Mouse (Mus musculus) midbrain, embryonic 11.5 days (tissue): ENCODE data around the gene Hmbs. TPM values are rescaled to one million over a fixed set of nuclear protein-coding genes. Genes with fewer than 3 reads are reported as not detected.
A peak's percentile ranks its signal among the peaks of the same experiment; 100 is the strongest.
"Not testable (repeated sequence)": the region's sequence is repeated elsewhere in the genome, so short reads cannot be mapped to it uniquely, and the experiment has no call there.

Experiments
- ATAC-seq: fragments of 200-750 bp; cut with Nextera tagmentation; 2 replicates; pipeline ENCODE4 v1.8.0; 2017; ENCODE audit warnings: moderate TSS enrichment, moderate library complexity; ENCODE audit not compliant: low FRiP score
- DNase-seq: peaks from one replicate; pipeline ENCODE4 v3.0.0; 2015; ENCODE audit warnings: low spot score; ENCODE audit errors: missing footprints
- H3K27ac ChIP-seq: fragments of 300-500 bp; sonication (generic); 2 replicates; pipeline ENCODE4 v1.5.1; 2014; ENCODE audit warnings: low read depth, low read length
- H3K27me3 ChIP-seq: fragments of 300-500 bp; sonication (generic); 2 replicates; pipeline ENCODE4 v1.6.1; 2014; ENCODE audit warnings: mild to moderate bottlenecking, low read length, moderate library complexity, mixed read lengths; ENCODE audit not compliant: control insufficient read depth, insufficient read depth
- H3K36me3 ChIP-seq: fragments of 300-500 bp; sonication (generic); 2 replicates; pipeline ENCODE4 v1.6.1; 2014; ENCODE audit warnings: mild to moderate bottlenecking, low read length, moderate library complexity, mixed read lengths; ENCODE audit not compliant: control insufficient read depth, insufficient read depth
- H3K4me1 ChIP-seq: fragments of 300-500 bp; sonication (generic); 2 replicates; pipeline ENCODE4 v1.6.1; 2014; ENCODE audit warnings: low read length; ENCODE audit not compliant: control insufficient read depth, insufficient read depth
- H3K4me2 ChIP-seq: fragments of 300-500 bp; sonication (generic); 2 replicates; pipeline ENCODE4 v1.6.1; 2014; ENCODE audit warnings: mild to moderate bottlenecking, moderate library complexity
- H3K4me3 ChIP-seq: fragments of 300-500 bp; sonication (generic); 2 replicates; pipeline ENCODE4 v1.5.1; 2014; ENCODE audit warnings: low read depth, low read length
- H3K9ac ChIP-seq: fragments of 300-500 bp; sonication (generic); 2 replicates; pipeline ENCODE4 v1.6.1; 2014; ENCODE audit warnings: low read length
- H3K9me3 ChIP-seq: fragments of 300-500 bp; sonication (generic); 2 replicates; pipeline ENCODE4 v1.6.1; 2016; ENCODE audit warnings: low read length; ENCODE audit not compliant: control insufficient read depth
- WGBS: fragments of 180-500 bp; shearing (Covaris S2); extraction: QIAGEN DNeasy Blood & Tissue Kit; methylation state at CpG from one replicate; pipeline ENCODE4 v1.1.7; 2014; 5-methylcytosine and 5-hydroxymethylcytosine counted together
- polyA plus RNA-seq: library from polyadenylated mRNA; unstranded; fragments of >200 nt; fragmentation: Nextera tagmentation; extraction: Ambion mirVana; gene quantifications from 2 replicates; pipeline ENCODE4 v1.2.1, GENCODE M21; 2014

Hmbs gene
- polyA plus RNA-seq, 1 experiment from 2014 or later = 147 TPM

- WGBS = 85% methylated on average over 5 of the region's 5 CpGs
- Histone ChIP-seq H3K36me3 (peaks cover 9% of the 10 kb centered on the region), H3K4me2 (no peak overlapping the region), H3K9ac (no peak overlapping the region), H3K9me3 (0 out of 2 replicates have a peak, but pooled peaks cover 3% of the 10 kb centered on the region), H3K4me1 (peaks cover 17% of the 10 kb centered on the region), H3K4me3 (no peak overlapping the region), H3K27me3 (no peaks in the 10 kb centered on the region), H3K27ac (no peak overlapping the region)
- DNase-seq (no peak), ATAC-seq (no peak)
Measured at GRCm38 (mm10) chr9:44338574-44338973, 5.5 kb downstream of the Hmbs start.

DNA sequence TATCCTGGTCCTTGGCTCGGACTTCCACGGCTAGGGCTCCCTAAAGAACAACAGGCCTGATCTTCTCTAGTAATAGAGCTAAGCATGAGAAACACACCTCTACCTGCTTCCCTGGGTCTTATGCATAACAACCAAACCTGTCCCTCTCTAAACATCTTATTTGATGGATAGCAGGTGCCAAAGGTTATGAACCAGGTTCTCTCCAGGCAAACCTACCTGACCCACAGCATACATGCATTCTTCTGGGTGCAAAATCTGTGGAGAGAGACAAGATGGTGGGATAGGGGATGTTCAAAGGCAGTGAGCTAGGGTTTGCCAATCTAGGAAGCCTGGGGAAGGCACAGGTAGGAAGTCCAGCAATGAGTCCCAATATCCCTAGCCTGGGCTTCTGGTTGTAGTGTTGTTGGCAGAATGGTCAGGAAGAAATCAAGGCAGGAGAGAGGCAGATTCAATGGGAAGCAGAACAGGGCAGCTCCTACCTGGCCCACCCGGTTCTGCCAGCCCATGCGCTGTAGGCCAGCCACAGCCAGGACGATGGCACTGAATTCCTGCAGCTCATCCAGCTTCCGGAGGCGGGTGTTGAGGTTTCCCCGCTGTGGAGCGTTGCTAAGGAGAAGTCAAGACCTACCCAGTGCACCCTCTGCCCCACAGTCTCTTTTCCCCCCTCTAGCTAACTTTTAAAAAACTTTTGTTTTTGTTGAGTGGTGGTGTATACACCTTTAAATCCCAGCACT lies 6.4 kb downstream of the Hmbs start:
- peaks cover 19% of the 10 kb centered on the region for H3K36me3 ChIP-seq
- H3K27ac ChIP-seq = no peak overlapping the region
- peaks cover 11% of the 10 kb centered on the region for H3K4me1 ChIP-seq
- H3K9ac ChIP-seq = no peak overlapping the region
- H3K27me3 ChIP-seq = no peaks in the 10 kb centered on the region
- 0 out of 2 replicates have a peak, but pooled peaks cover 3% of the 10 kb centered on the region for H3K9me3 ChIP-seq
- H3K4me2 ChIP-seq = peak overlapping the region; percentile 77
- no peak for ATAC-seq
- peak overlapping the region; percentile 65 for H3K4me3 ChIP-seq
- DNase-seq = peak; percentile 89
- WGBS = 67% methylated on average over 9 of the region's 9 CpGs

DNA sequence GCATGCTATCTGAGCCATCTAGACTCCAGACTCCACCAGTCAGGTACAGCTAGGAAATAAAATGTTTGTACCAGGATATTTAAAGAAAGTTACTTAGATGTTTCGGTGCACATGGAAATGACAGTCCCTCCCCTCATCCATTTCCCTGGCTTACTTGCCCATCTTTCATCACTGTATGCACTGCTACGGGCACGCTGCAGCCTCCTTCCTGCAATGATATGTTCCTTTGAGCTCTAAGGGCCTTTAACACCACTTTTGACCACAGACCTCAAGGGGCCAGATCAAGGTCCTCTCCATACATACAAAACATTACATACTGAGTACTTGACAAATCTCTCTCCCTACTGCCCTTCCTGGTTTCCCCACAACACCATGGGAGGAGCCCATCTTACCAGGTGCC lies 7.1 kb downstream of the Hmbs start:
- H3K36me3 ChIP-seq = peaks cover 23% of the 10 kb centered on the region
- peak; percentile 84 for DNase-seq
- peaks cover 11% of the 10 kb centered on the region for H3K4me1 ChIP-seq
- no peaks in the 10 kb centered on the region for H3K27me3 ChIP-seq
- no peak for ATAC-seq
- H3K4me3 ChIP-seq = peak overlapping the region; percentile 65
- 83% methylated on average over 3 of the region's 3 CpGs for WGBS
- peak overlapping the region; percentile 77 for H3K4me2 ChIP-seq
- H3K9me3 ChIP-seq = 0 out of 2 replicates have a peak, but pooled peaks cover 3% of the 10 kb centered on the region
- peak overlapping the region; percentile 89; the same call in 1 of the 2 replicates for H3K9ac ChIP-seq
- H3K27ac ChIP-seq = no peak overlapping the region

DNA sequence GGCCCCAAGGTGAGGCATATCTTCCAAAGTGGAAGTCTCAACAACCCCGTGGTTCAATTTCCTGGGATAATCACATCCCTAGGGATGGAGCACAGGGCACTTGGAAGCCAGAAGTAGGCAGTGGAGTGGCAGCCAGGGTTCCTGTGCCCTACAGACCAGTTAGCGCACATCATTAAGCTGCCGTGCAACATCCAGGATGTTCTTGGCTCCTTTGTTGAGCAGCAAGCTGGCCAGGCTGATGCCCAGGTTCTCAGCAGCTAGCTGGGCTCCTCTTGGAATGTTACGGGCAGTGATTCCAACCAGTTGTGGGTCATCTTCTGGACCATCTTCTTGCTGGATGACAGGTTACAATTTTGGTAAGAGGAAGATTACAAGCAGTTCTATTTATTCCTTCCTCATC lies 7.5 kb downstream of the Hmbs start:
- H3K4me1 ChIP-seq = peaks cover 11% of the 10 kb centered on the region

DNA sequence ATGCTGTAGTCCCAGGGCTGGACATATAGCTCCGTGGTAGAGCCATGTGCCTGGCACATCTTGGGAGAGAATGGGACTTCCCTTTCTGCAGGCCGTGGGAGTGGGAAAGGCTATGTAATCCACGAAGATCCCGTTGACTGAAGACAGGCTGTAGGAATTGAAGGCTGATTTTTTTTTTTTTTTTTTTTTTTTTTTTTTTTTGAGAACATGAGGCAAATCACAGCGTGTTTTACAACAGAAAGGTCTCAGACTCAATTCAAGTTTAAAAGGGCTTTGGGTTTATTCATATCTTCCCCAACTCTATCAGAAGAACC lies 8.0 kb downstream of the Hmbs start:
- under 1% methylated on average over 5 of the region's 5 CpGs for WGBS
- Histone ChIP-seq H3K4me3 (peak overlapping the region; percentile 65), H3K4me2 (peak overlapping the region; percentile 77), H3K27me3 (no peaks in the 10 kb centered on the region), H3K9ac (peak overlapping the region; percentile 89), H3K27ac (peak overlapping the region; percentile 95; the same call in 1 of the 2 replicates), H3K4me1 (peaks cover 11% of the 10 kb centered on the region), H3K36me3 (peaks cover 25% of the 10 kb centered on the region), H3K9me3 (0 out of 2 replicates have a peak, but pooled peaks cover 3% of the 10 kb centered on the region)
- ATAC-seq (no peak), DNase-seq (no peak)

More for the DNA sequence above, 7.5 kb downstream of the Hmbs start:
- H3K27me3 ChIP-seq, ATAC-seq, H3K27ac ChIP-seq, H3K9me3 ChIP-seq: not testable (repeated sequence)
- H3K4me3 ChIP-seq = peak overlapping the region; percentile 65
- 37% methylated on average over 4 of the region's 4 CpGs for WGBS
- H3K9ac ChIP-seq = peak overlapping the region; percentile 89
- peak overlapping the region; percentile 77 for H3K4me2 ChIP-seq
- DNase-seq = peak; percentile 81
- H3K36me3 ChIP-seq = peaks cover 25% of the 10 kb centered on the region

DNA sequence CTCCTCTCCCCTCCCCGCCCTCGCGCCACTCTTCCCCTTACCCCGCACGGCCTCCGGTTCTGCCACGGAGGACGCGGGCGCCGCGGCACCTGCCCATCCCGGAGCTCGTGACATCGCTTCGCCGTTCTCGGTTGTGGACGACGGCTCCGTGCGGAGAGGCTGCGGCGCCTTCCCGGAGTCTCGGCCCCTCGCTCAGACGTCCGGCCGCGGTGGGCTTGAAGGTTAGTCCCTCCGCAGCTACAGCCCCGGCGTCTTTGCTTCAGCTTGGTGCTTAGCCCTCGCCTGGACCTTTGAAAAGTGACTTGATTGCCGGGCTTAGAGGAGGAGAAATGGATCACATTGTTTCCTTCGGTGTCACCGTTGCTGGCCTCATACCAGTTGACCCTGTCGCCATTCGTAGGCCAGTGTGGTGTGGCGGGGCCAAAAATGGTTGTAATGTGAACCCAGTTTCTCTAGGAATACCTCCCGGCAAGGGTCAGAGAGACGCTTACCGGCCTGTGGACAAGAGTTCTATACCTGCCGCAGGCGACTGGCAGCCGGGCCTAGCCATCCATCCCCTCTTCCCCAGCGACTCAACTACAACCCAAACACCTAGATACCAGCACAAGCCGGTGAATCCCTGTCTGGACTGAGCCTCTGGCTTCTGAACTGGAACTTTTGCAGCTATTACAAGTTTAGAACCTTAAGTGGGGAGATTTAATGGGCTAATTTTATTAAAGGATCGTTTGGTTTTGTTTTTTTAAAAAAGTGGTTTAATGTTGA lies 8.5 kb downstream of the Hmbs start:
- Histone ChIP-seq H3K9me3 (0 out of 2 replicates have a peak, but pooled peaks cover 3% of the 10 kb centered on the region), H3K4me3 (peak overlapping the region; percentile 65), H3K4me2 (peak overlapping the region; percentile 77), H3K27me3 (no peaks in the 10 kb centered on the region), H3K36me3 (peaks cover 25% of the 10 kb centered on the region), H3K27ac (peak overlapping the region; percentile 95), H3K9ac (peak overlapping the region; percentile 89), H3K4me1 (peaks cover 11% of the 10 kb centered on the region)
- peak; percentile 96 for DNase-seq
- no peak for ATAC-seq
- WGBS = under 1% methylated on average over 46 of the region's 50 CpGs

GRCm38 (mm10) chr9:44334396-44335330 lies 9.4 kb downstream of the Hmbs start, which contains the start of gene H2afx:
H2afx (plus strand) TSS chr9:44334694.
- under 1% methylated on average over 83 of the region's 91 CpGs for WGBS
- H3K27me3 ChIP-seq = no peaks in the 10 kb centered on the region
- peak within 1 kb of the TSS; percentile 65 for H3K4me3 ChIP-seq
- H3K36me3 ChIP-seq = peaks cover 25% of the 10 kb centered on the region
- H3K4me1 ChIP-seq = peaks cover 11% of the 10 kb centered on the region
- peak; percentile 100 for DNase-seq
- H3K9ac ChIP-seq = peak within 1 kb of the TSS; percentile 89
- ATAC-seq = peak; percentile 97
- H3K9me3 ChIP-seq = 0 out of 2 replicates have a peak, but pooled peaks cover 3% of the 10 kb centered on the region
- peak within 1 kb of the TSS; percentile 77 for H3K4me2 ChIP-seq
- H3K27ac ChIP-seq = peak within 1 kb of the TSS; percentile 95

GRCm38 (mm10) chr9:44332918-44333638 lies 10.9 kb downstream of the Hmbs start:
- no peak overlapping the region for H3K27ac ChIP-seq
- H3K27me3 ChIP-seq = no peaks in the 10 kb centered on the region
- 95% methylated on average over 13 of the region's 13 CpGs for WGBS
- 0 out of 2 replicates have a peak, but pooled peaks cover 3% of the 10 kb centered on the region for H3K9me3 ChIP-seq
- no peak overlapping the region for H3K4me2 ChIP-seq
- H3K4me1 ChIP-seq = peaks cover 11% of the 10 kb centered on the region
- H3K36me3 ChIP-seq = peaks cover 31% of the 10 kb centered on the region
- ATAC-seq = no peak
- no peak overlapping the region for H3K4me3 ChIP-seq
- no peak for DNase-seq
- no peak overlapping the region for H3K9ac ChIP-seq
